Mouse (Mus musculus) intestine, embryonic 16.5 days (tissue): ENCODE results near the gene Eif4e3. TPM values are rescaled to one million over a fixed set of nuclear protein-coding genes. Genes with fewer than 3 reads are reported as not detected.

Source experiments
- ATAC-seq: fragments of 200-750 bp; cut with Nextera tagmentation; 2 replicates; pipeline ENCODE4 v1.8.0; 2017; ENCODE audit warnings: moderate TSS enrichment, moderate library complexity
- H3K27ac ChIP-seq: fragments of 300-500 bp; sonication (generic); 2 replicates; pipeline ENCODE4 v1.5.1; 2014; ENCODE audit warnings: mild to moderate bottlenecking, low read length
- H3K27me3 ChIP-seq: fragments of 300-500 bp; sonication (generic); replicated peaks from 2 replicates; pipeline ENCODE4 v1.6.1; 2014; ENCODE audit warnings: low read length, control low read depth, mixed read lengths; ENCODE audit not compliant: control insufficient read depth, insufficient read depth
- H3K36me3 ChIP-seq: fragments of 300-500 bp; sonication (generic); 2 replicates; pipeline ENCODE4 v1.6.1; 2014; ENCODE audit warnings: low read length, control low read depth; ENCODE audit not compliant: control insufficient read depth, insufficient read depth
- H3K4me1 ChIP-seq: fragments of 300-500 bp; sonication (generic); 2 replicates; pipeline ENCODE4 v1.6.1; 2014; ENCODE audit warnings: low read length, control low read depth, mixed read lengths; ENCODE audit not compliant: control insufficient read depth, insufficient read depth
- H3K4me2 ChIP-seq: fragments of 300-500 bp; sonication (generic); 2 replicates; pipeline ENCODE4 v1.6.1; 2014; ENCODE audit warnings: low read depth, low read length, control low read depth
- H3K4me3 ChIP-seq: fragments of 300-500 bp; sonication (generic); 2 replicates; pipeline ENCODE4 v1.5.1; 2014; ENCODE audit warnings: mild to moderate bottlenecking, low read length
- H3K9ac ChIP-seq: fragments of 300-500 bp; sonication (generic); 2 replicates; pipeline ENCODE4 v1.6.1; 2014; ENCODE audit warnings: low read depth, low read length
- H3K9me3 ChIP-seq: fragments of 300-500 bp; sonication (generic); 2 replicates; pipeline ENCODE4 v1.6.1; 2016; ENCODE audit warnings: low read length, control low read depth; ENCODE audit not compliant: control insufficient read depth
- WGBS: fragments of 180-500 bp; shearing (Covaris S2); extraction: QIAGEN DNeasy Blood & Tissue Kit; methylation state at CpG from one replicate; pipeline ENCODE4 v1.1.7; 2014; 5-methylcytosine and 5-hydroxymethylcytosine counted together
- polyA plus RNA-seq: library from polyadenylated mRNA; unstranded; fragments of >200 nt; fragmentation: Nextera tagmentation; extraction: Ambion mirVana; gene quantifications from 2 replicates; pipeline ENCODE4 v1.2.1, GENCODE M21; 2015

Eif4e3 gene
- polyA plus RNA-seq, 1 experiment from 2014 or later: 10.1 TPM

- Histone ChIP-seq H3K27me3 (no peaks in the 10 kb centered on the region), H3K4me3 (no peak overlapping the region), H3K9me3 (no peaks in the 10 kb centered on the region), H3K9ac (no peak overlapping the region), H3K4me1 (no peaks in the 10 kb centered on the region), H3K27ac (no peak overlapping the region), H3K4me2 (no peak overlapping the region), H3K36me3 (no peaks in the 10 kb centered on the region)
- no peak for ATAC-seq
- WGBS: 79% methylated on average over 2 of the region's 2 CpGs
Observed at GRCm38 (mm10) chr6:99652341-99652740, 14.2 kb downstream of the Eif4e3 start.

- Histone ChIP-seq H3K27me3 (no peaks in the 10 kb centered on the region), H3K27ac (no peak overlapping the region), H3K4me3 (no peak overlapping the region), H3K9me3 (no peaks in the 10 kb centered on the region), H3K36me3 (no peaks in the 10 kb centered on the region), H3K4me1 (peaks cover 8% of the 10 kb centered on the region), H3K9ac (no peak overlapping the region), H3K4me2 (no peak overlapping the region)
- ATAC-seq: no peak
- WGBS: 68% methylated on average over 2 of the region's 2 CpGs
Observed at GRCm38 (mm10) chr6:99649307-99649706, 17.3 kb downstream of the Eif4e3 start.

GRCm38 (mm10) chr6:99646344-99646743 is 20.2 kb downstream of the Eif4e3 start:
- H3K9ac ChIP-seq: 0 out of 2 replicates have a peak overlapping the region, but pooled peaks have one; percentile 23
- peak; percentile 48; the same call in 1 of the 2 replicates for ATAC-seq

GRCm38 (mm10) chr6:99644876-99645275 is 21.7 kb downstream of the Eif4e3 start:
- no peak for ATAC-seq
- Histone ChIP-seq H3K9ac (no peak overlapping the region), H3K9me3 (no peaks in the 10 kb centered on the region), H3K4me1 (peaks cover 17% of the 10 kb centered on the region), H3K27me3 (no peaks in the 10 kb centered on the region), H3K27ac (no peak overlapping the region), H3K4me2 (no peak overlapping the region), H3K4me3 (no peak overlapping the region), H3K36me3 (no peaks in the 10 kb centered on the region)
- WGBS: 81% methylated on average over 5 of the region's 5 CpGs

More at GRCm38 (mm10) chr6:99646344-99646743, 20.2 kb downstream of the Eif4e3 start:
- H3K4me2 ChIP-seq: peak overlapping the region; percentile 24; the same call in 1 of the 2 replicates
- H3K36me3 ChIP-seq: no peaks in the 10 kb centered on the region
- no peaks in the 10 kb centered on the region for H3K27me3 ChIP-seq
- H3K4me3 ChIP-seq: no peak overlapping the region
- no peak overlapping the region; the same call in 1 of the 2 replicates for H3K27ac ChIP-seq
- WGBS: 34% methylated on average over 10 of the region's 10 CpGs
- no peaks in the 10 kb centered on the region for H3K9me3 ChIP-seq
- H3K4me1 ChIP-seq: peaks cover 17% of the 10 kb centered on the region

- 78% methylated on average over 5 of the region's 5 CpGs for WGBS
- Histone ChIP-seq H3K9me3 (no peaks in the 10 kb centered on the region), H3K4me1 (peaks cover 17% of the 10 kb centered on the region), H3K27me3 (no peaks in the 10 kb centered on the region), H3K36me3 (no peaks in the 10 kb centered on the region), H3K4me3 (no peak overlapping the region), H3K4me2 (no peak overlapping the region), H3K27ac (peak overlapping the region; percentile 20), H3K9ac (no peak overlapping the region)
- peak; percentile 17; the same call in 1 of the 2 replicates for ATAC-seq
Observed at GRCm38 (mm10) chr6:99644386-99644785, 22.2 kb downstream of the Eif4e3 start.

- Histone ChIP-seq H3K27me3 (no peaks in the 10 kb centered on the region), H3K9me3 (no peaks in the 10 kb centered on the region), H3K4me3 (no peak overlapping the region), H3K4me1 (peaks cover 17% of the 10 kb centered on the region), H3K4me2 (no peak overlapping the region), H3K9ac (no peak overlapping the region), H3K36me3 (no peaks in the 10 kb centered on the region), H3K27ac (peak overlapping the region; percentile 20)
- WGBS: 41% methylated on average over 10 of the region's 10 CpGs
- ATAC-seq: peak; percentile 79
Observed at GRCm38 (mm10) chr6:99643439-99644199, 23.0 kb downstream of the Eif4e3 start.

GRCm38 (mm10) chr6:99637456-99637855 is 29.1 kb downstream of the Eif4e3 start:
- Histone ChIP-seq H3K27me3 (no peaks in the 10 kb centered on the region), H3K4me2 (no peak overlapping the region), H3K27ac (no peak overlapping the region), H3K9me3 (no peaks in the 10 kb centered on the region), H3K4me1 (no peaks in the 10 kb centered on the region), H3K36me3 (no peaks in the 10 kb centered on the region), H3K9ac (no peak overlapping the region), H3K4me3 (no peak overlapping the region)
- no peak for ATAC-seq
- 68% methylated on average over 4 of the region's 4 CpGs for WGBS

GRCm38 (mm10) chr6:99636801-99637200 is 29.8 kb downstream of the Eif4e3 start:
- no peaks in the 10 kb centered on the region for H3K36me3 ChIP-seq
- H3K4me1 ChIP-seq: no peaks in the 10 kb centered on the region
- no peak overlapping the region for H3K9ac ChIP-seq
- H3K27me3 ChIP-seq: no peaks in the 10 kb centered on the region
- H3K4me2 ChIP-seq: no peak overlapping the region
- no peak for ATAC-seq
- H3K9me3 ChIP-seq: no peaks in the 10 kb centered on the region
- H3K4me3 ChIP-seq: no peak overlapping the region
- 71% methylated on average over 8 of the region's 8 CpGs for WGBS
- no peak overlapping the region for H3K27ac ChIP-seq

- H3K36me3 ChIP-seq: no peaks in the 10 kb centered on the region
- H3K4me1 ChIP-seq: no peaks in the 10 kb centered on the region
- H3K9ac ChIP-seq: no peak overlapping the region
- H3K4me2 ChIP-seq: no peak overlapping the region
- no peak for ATAC-seq
- WGBS: 43% methylated on average over 9 of the region's 9 CpGs
- H3K27me3 ChIP-seq: no peaks in the 10 kb centered on the region
- H3K4me3 ChIP-seq: no peak overlapping the region
- H3K27ac ChIP-seq: no peak overlapping the region
- H3K9me3 ChIP-seq: no peaks in the 10 kb centered on the region
Observed at GRCm38 (mm10) chr6:99636121-99636520, 30.4 kb downstream of the Eif4e3 start.
